Mouse (Mus musculus) spleen, adult 2 months (tissue): Measurements from ENCODE around the gene Rpusd3.

Experiments used
- CTCF ChIP-seq: fragments of 200-500 bp; IDR thresholded peaks from 2 replicates; pipeline ENCODE4 v1.5.1; 2011; ENCODE audit warnings: mild to moderate bottlenecking, inconsistent platforms; ENCODE audit not compliant: insufficient read depth, insufficient read length, insufficient replicate concordance; ENCODE audit errors: extremely low read depth
- POLR2A ChIP-seq: fragments of 200-500 bp; IDR thresholded peaks from 2 replicates; pipeline ENCODE4 v1.6.1; 2011; ENCODE audit warnings: low read depth, low read length, inconsistent platforms

DNA sequence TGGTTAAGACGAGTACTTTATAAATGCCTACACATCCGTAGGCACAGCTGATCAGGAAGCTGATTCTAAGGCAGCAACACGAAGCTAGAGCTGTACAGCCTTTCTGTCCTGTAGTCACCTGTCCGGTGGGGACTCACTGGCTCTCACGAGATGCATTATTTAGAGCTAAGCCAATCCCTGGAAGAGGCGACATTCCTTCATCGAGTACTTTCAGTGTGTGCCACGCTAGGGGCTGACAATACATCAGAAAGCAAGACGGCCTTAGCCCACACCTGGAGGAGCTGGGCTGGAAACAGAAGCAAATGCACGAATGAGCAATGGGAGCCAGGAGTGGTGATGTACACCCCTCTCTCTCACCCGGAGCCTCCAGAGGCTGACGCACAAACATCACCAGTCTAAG lies 18.0 kb upstream of the Rpusd3 start:
- TF ChIP-seq CTCF = no peak
- no peak for TF ChIP-seq POLR2A
